Mouse (Mus musculus) liver, embryonic 14.5 days (tissue): ENCODE measurements around the gene Helt. TPM values are rescaled to one million over a fixed set of nuclear protein-coding genes. Genes with fewer than 3 reads are reported as not detected.

Source experiments
- ATAC-seq: fragments of 200-750 bp; cut with Nextera tagmentation; 2 replicates; pipeline ENCODE4 v1.8.0; 2017; ENCODE audit warnings: moderate number of reproducible peaks, mild to moderate bottlenecking, moderate library complexity; ENCODE audit not compliant: insufficient read depth
- DNase-seq, 3 experiments: peaks; one replicate each; pipeline ENCODE4 v3.0.0-alpha.2; 2012 to 2013; ENCODE audit warnings: low read depth in 3 of 3, low spot score in 3 of 3
- H3K27ac ChIP-seq: fragments of 300-500 bp; sonication (generic); 2 replicates; pipeline ENCODE4 v1.5.1; 2014; ENCODE audit warnings: moderate library complexity, mild to moderate bottlenecking, control low read depth, inconsistent platforms
- H3K27me3 ChIP-seq: fragments of 300-500 bp; sonication (generic); 2 replicates; pipeline ENCODE4 v1.6.1; 2014; ENCODE audit warnings: mild to moderate bottlenecking, low read length, moderate library complexity; ENCODE audit not compliant: control insufficient read depth, insufficient read depth
- H3K36me3 ChIP-seq: fragments of 300-500 bp; sonication (generic); replicated peaks from 2 replicates; pipeline ENCODE4 v1.6.1; 2014; ENCODE audit warnings: low read depth; ENCODE audit not compliant: control insufficient read depth, insufficient read depth
- H3K4me1 ChIP-seq, 2 experiments: fragments of 200-500 bp in 1 of 2; fragments of 300-500 bp in 1 of 2; sonication (generic) in 1 of 2; replicated peaks; 2 replicates each; pipeline ENCODE4 v1.6.1; 2012 to 2014; ENCODE audit warnings: antibody characterized with exemption in 1 of 2, inconsistent platforms in 1 of 2, low read length in 1 of 2; ENCODE audit not compliant: control insufficient read depth in 2 of 2, insufficient read depth in 2 of 2
- H3K4me2 ChIP-seq: fragments of 300-500 bp; sonication (generic); 2 replicates; pipeline ENCODE4 v1.6.1; 2014; ENCODE audit warnings: low read depth, mild to moderate bottlenecking, control low read depth, moderate library complexity
- H3K4me3 ChIP-seq, 2 experiments: fragments of 200-500 bp in 1 of 2; fragments of 300-500 bp in 1 of 2; sonication (generic) in 1 of 2; 2 replicates each; pipeline ENCODE4 v1.5.1; 2012 to 2014; ENCODE audit warnings: low read depth in 2 of 2, low read length in 2 of 2, mild to moderate bottlenecking in 2 of 2, control low read depth in 1 of 2, inconsistent platforms in 1 of 2, moderate library complexity in 1 of 2; ENCODE audit not compliant: insufficient read depth in 1 of 2
- H3K9ac ChIP-seq: fragments of 300-500 bp; sonication (generic); replicated peaks from 2 replicates; pipeline ENCODE4 v1.6.1; 2014; ENCODE audit warnings: mild to moderate bottlenecking, control low read depth, moderate library complexity
- H3K9me3 ChIP-seq: fragments of 300-500 bp; sonication (generic); 2 replicates; pipeline ENCODE4 v1.6.1; 2016; ENCODE audit warnings: low read length, mixed read lengths; ENCODE audit not compliant: control insufficient read depth
- CTCF ChIP-seq: IDR thresholded peaks from 2 replicates; pipeline ENCODE4 v1.5.1; 2016; ENCODE audit warnings: antibody characterized with exemption, low read depth, control low read depth
- EP300 ChIP-seq: IDR thresholded peaks from 2 replicates; pipeline ENCODE4 v1.6.1; 2016; ENCODE audit warnings: antibody characterized with exemption, low read depth
- WGBS: fragments of 180-500 bp; shearing (Covaris S2); extraction: QIAGEN DNeasy Blood & Tissue Kit; methylation state at CpG from one replicate; pipeline ENCODE4 v1.1.7; 2014; ENCODE audit not compliant: insufficient replicate concordance; 5-methylcytosine and 5-hydroxymethylcytosine counted together
- polyA plus RNA-seq, 2 experiments: library from polyadenylated mRNA; depleted of rRNA in 1 of 2; stranded (reverse) in 1 of 2; unstranded in 1 of 2; fragments of >200 nt; fragmentation: Nextera tagmentation in 1 of 2; extraction: Ambion mirVana in 1 of 2; gene quantifications; 2 replicates each; pipeline versions ENCODE4 v1.2.1 to v1.2.3; 2012 to 2014

Helt gene
- polyA plus RNA-seq, 2 experiments = not detected

DNA sequence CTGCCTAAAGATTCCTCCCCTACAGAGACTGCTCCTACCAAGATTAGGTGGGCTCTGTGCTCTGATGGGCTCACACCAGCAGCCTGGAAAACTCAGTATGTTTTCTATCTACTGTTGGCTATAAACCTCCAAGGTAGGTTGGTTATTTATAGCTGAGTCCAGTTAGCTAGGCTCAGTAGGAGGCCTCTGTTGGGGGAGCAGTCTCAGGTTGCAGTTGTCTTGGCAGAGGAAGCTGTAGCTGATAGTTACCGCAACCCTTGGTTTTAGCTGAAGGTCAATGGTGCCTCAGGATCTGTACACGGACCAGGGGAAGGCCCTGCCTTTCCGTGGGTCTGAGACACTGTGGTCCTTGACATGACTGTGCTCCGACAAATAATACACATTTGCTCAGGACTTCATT is 8.5 kb downstream of the Helt start:
- H3K27me3 ChIP-seq = peaks cover 11% of the 10 kb centered on the region
- no peak for ATAC-seq
- H3K9me3 ChIP-seq = no peaks in the 10 kb centered on the region
- no peak overlapping the region for H3K27ac ChIP-seq
- no peaks in the 10 kb centered on the region for H3K36me3 ChIP-seq
- no peak for TF ChIP-seq EP300
- no peak for TF ChIP-seq CTCF
- no peak overlapping the region for H3K4me2 ChIP-seq
- no peak overlapping the region for H3K4me3 ChIP-seq
- H3K4me1 ChIP-seq = no peaks in the 10 kb centered on the region
- 66% methylated on average over 4 of the region's 4 CpGs for WGBS
- DNase-seq = no peak
- no peak overlapping the region for H3K9ac ChIP-seq

DNA sequence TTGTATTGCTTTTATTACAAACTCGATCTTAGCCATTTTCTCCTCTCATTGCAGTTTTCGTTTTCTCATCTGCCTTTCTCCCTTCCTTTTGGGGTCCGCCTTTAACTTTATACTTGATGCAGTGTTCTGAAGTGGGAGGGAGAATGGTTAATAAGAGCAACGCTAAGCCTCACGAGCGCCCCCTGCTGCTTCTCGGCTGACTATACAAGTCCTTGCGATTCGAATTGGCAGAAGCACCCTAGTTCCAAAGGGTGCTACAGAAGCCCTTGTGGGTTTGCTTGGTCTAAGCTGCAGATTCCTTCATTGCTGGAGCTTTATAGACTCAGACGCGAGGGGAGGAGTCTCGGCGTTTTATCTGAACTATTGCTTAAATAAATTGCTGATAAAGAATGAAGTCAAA is 12.9 kb downstream of the Helt start:
- Histone ChIP-seq H3K9me3 (no peaks in the 10 kb centered on the region), H3K27me3 (no peaks in the 10 kb centered on the region), H3K36me3 (no peaks in the 10 kb centered on the region), H3K4me1 (no peaks in the 10 kb centered on the region), H3K4me3 (no peak overlapping the region), H3K27ac (no peak overlapping the region), H3K4me2 (no peak overlapping the region), H3K9ac (no peak overlapping the region)
- ATAC-seq = no peak
- peak; percentile 26 to 36 (median 35) for DNase-seq
- WGBS = 8% methylated on average over 13 of the region's 13 CpGs
- TF ChIP-seq CTCF (peak; percentile 84), EP300 (no peak)

DNA sequence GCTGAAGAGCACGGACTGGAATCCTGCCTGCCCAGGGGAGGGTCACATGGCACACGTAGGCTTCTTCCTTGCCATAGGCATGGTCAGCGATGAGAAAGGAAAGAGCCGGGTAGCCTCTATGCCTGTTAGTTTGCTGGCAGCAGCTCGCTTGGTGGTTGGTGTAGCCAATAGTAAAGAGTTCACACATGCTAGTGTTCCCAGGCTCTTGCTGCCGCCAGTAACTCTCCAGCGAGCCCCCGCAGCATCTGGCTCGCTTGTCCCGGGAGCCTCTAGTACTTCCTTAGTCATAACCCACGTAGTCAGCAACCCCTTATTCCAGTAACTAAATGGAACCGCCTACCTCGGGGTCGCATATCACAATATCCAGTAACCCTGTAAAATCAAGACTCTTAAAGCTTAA is 17.5 kb downstream of the Helt start:
- no peaks in the 10 kb centered on the region for H3K36me3 ChIP-seq
- no peaks in the 10 kb centered on the region for H3K9me3 ChIP-seq
- no peak for DNase-seq
- H3K27ac ChIP-seq = no peak overlapping the region
- H3K4me2 ChIP-seq = no peak overlapping the region
- H3K9ac ChIP-seq = no peak overlapping the region
- ATAC-seq = no peak
- TF ChIP-seq CTCF (no peak), EP300 (no peak)
- H3K27me3 ChIP-seq = no peaks in the 10 kb centered on the region
- 63% methylated on average over 14 of the region's 14 CpGs for WGBS
- no peak overlapping the region for H3K4me3 ChIP-seq
- no peaks in the 10 kb centered on the region for H3K4me1 ChIP-seq

DNA sequence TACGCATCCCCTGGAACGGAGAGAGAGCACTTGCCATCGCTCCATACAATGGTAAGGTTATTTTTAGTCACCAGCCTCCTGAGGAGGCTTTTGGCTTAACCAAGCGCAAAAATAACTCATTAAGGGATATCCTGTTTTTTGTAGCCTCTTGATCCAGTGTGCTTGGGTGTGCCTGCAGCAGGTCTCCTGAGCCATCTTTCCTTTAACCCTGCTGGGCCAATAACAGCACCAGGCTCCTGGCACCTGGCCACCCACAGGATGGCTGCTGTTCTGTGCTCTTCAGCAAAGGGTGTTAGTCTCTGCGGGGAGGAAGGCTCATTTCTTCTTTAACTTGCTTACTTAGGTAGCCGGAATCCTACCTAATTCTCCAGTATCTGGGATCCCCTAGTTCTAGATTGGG is 23.7 kb downstream of the Helt start:
- Histone ChIP-seq H3K4me1 (no peaks in the 10 kb centered on the region), H3K27me3 (no peaks in the 10 kb centered on the region), H3K4me3 (no peak overlapping the region), H3K9ac (no peak overlapping the region), H3K36me3 (no peaks in the 10 kb centered on the region), H3K9me3 (no peaks in the 10 kb centered on the region), H3K27ac (no peak overlapping the region), H3K4me2 (no peak overlapping the region)
- no peak for DNase-seq
- no peak for ATAC-seq
- TF ChIP-seq EP300 (no peak), CTCF (no peak)
- 49% methylated on average over 6 of the region's 6 CpGs for WGBS

DNA sequence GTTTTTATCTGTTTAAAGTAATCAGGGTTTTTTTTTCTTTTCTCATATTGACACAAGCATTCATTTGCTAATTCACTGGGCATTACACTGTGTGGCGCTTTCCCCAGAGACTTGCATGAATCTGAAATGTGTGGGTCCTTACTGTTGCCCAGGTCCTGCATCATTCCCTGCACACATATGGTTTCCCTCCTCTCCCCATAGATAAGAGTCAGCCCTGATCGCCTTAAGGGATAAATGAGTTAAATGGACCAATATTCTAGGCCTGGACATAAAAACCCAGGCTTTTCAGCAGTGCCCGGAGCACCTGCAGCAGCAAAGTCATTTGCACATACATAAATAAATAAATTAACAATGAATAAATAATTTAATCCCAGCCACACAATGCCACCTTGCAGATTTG is 24.3 kb downstream of the Helt start:
- DNase-seq = no peak
- no peak overlapping the region for H3K27ac ChIP-seq
- 57% methylated on average over 3 of the region's 3 CpGs for WGBS

More for the DNA sequence above, 24.3 kb downstream of the Helt start:
- H3K9ac ChIP-seq = no peak overlapping the region
- no peaks in the 10 kb centered on the region for H3K36me3 ChIP-seq
- H3K27me3 ChIP-seq = no peaks in the 10 kb centered on the region
- no peaks in the 10 kb centered on the region for H3K4me1 ChIP-seq
- ATAC-seq = no peak
- H3K4me2 ChIP-seq = no peak overlapping the region
- H3K4me3 ChIP-seq = no peak overlapping the region
- H3K9me3 ChIP-seq = no peaks in the 10 kb centered on the region
- TF ChIP-seq EP300 (no peak), CTCF (no peak)
